Mouse (Mus musculus) myocyte (in vitro differentiated cells): ENCODE data around the gene Fam189a1.

ENCODE experiments used
- CEBPB ChIP-seq: IDR thresholded peaks from 2 replicates; pipeline ENCODE4 v1.6.1; 2011; ENCODE audit warnings: mild to moderate bottlenecking, moderate library complexity; ENCODE audit not compliant: poor library complexity, insufficient read depth, severe bottlenecking
- E2F4 ChIP-seq: IDR thresholded peaks from one replicate; pipeline ENCODE4 v1.6.1; 2011; ENCODE audit warnings: mild to moderate bottlenecking, control low read depth, moderate library complexity; ENCODE audit not compliant: insufficient read depth
- MAX ChIP-seq: IDR thresholded peaks from one replicate; pipeline ENCODE4 v1.6.1; 2011; ENCODE audit warnings: low read depth, mild to moderate bottlenecking, control low read depth
- MYOD1 ChIP-seq, 3 experiments: IDR thresholded peaks; one replicate each; pipeline ENCODE4 v1.6.1; 2011; ENCODE audit warnings: control low read depth in 2 of 3, low read depth in 2 of 3, mild to moderate bottlenecking in 2 of 3, moderate library complexity in 1 of 3; ENCODE audit not compliant: insufficient read length in 2 of 3, control insufficient read depth in 1 of 3
- MYOG ChIP-seq, 3 experiments: IDR thresholded peaks; one replicate each; pipeline ENCODE4 v1.6.1; 2011; ENCODE audit warnings: control low read depth in 2 of 3, low read depth in 2 of 3, mild to moderate bottlenecking in 2 of 3; ENCODE audit not compliant: insufficient read length in 2 of 3, control insufficient read depth in 1 of 3, insufficient read depth in 1 of 3
- POLR2A ChIP-seq: IDR thresholded peaks from one replicate; pipeline ENCODE4 v1.6.1; 2011; ENCODE audit warnings: low read depth, mild to moderate bottlenecking, control low read depth, moderate library complexity; ENCODE audit not compliant: insufficient read length
- POLR2AphosphoS2 ChIP-seq: IDR thresholded peaks from one replicate; pipeline ENCODE4 v1.6.1; 2011; ENCODE audit warnings: low read depth, control low read depth; ENCODE audit not compliant: insufficient read length
- REST ChIP-seq: IDR thresholded peaks from one replicate; pipeline ENCODE4 v1.6.1; 2011; ENCODE audit warnings: mild to moderate bottlenecking, control low read depth, moderate library complexity; ENCODE audit not compliant: insufficient read depth, insufficient read length
- SRF ChIP-seq: IDR thresholded peaks from one replicate; pipeline ENCODE4 v1.6.1; 2011; ENCODE audit warnings: low read depth; ENCODE audit not compliant: control insufficient read depth, insufficient read length
- TCF12 ChIP-seq: IDR thresholded peaks from one replicate; pipeline ENCODE4 v1.6.1; 2011; ENCODE audit warnings: mild to moderate bottlenecking, control low read depth; ENCODE audit not compliant: poor library complexity, insufficient read depth, severe bottlenecking
- TCF3 ChIP-seq: IDR thresholded peaks from one replicate; pipeline ENCODE4 v1.6.1; 2011; ENCODE audit warnings: low read depth, control low read depth; ENCODE audit not compliant: insufficient read length
- USF1 ChIP-seq: IDR thresholded peaks from one replicate; pipeline ENCODE4 v1.6.1; 2011; ENCODE audit warnings: low read depth, mild to moderate bottlenecking, control low read depth, moderate library complexity

DNA sequence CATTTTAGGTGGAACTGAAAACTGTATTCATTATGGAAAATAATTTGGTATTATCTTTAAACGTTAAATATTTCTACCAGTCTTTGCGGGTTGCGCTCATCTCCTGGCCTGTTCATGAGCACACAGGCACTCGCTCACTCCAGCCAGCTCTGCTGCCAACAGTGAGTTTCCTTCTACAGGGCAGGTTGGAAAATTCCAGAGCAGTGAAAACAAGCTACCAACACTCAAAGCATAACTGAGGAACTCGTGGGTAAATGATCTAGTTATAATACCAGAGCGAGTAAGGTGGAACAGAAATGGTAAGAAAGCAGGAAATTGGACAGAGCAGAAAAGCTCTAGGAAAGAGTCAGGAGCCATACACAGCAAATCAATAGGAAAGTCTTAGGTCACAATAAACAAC is 360.8 kb downstream of the Fam189a1 start:
- no peak for TF ChIP-seq TCF3
- TF ChIP-seq MAX: no peak
- no peak for TF ChIP-seq POLR2AphosphoS2
- TF ChIP-seq REST: no peak
- no peak for TF ChIP-seq POLR2A
- TF ChIP-seq MYOG (IDR thresholded peaks at IDR 0.05; ENCODE audit: control insufficient read depth in 1 of 3, insufficient read depth in 1 of 3, insufficient read length in 2 of 3, low read depth in 2 of 3): no peak
- no peak for TF ChIP-seq MYOD1 (IDR thresholded peaks at IDR 0.05; ENCODE audit: control insufficient read depth in 1 of 3, insufficient read length in 2 of 3, low read depth in 2 of 3)
- TF ChIP-seq CEBPB: no peak
- TF ChIP-seq USF1: no peak
- TF ChIP-seq E2F4: no peak
- no peak for TF ChIP-seq TCF12
- TF ChIP-seq SRF: no peak
